Mouse (Mus musculus) liver, embryonic 14.5 days (tissue): Measurements from ENCODE around the gene Iqsec3.

ENCODE experiments used
- CTCF ChIP-seq: IDR thresholded peaks from 2 replicates; pipeline ENCODE4 v1.5.1; 2016; ENCODE audit warnings: antibody characterized with exemption, low read depth, control low read depth
- EP300 ChIP-seq: IDR thresholded peaks from 2 replicates; pipeline ENCODE4 v1.6.1; 2016; ENCODE audit warnings: antibody characterized with exemption, low read depth

GRCm38 (mm10) chr6:121343026-121343770 lies 130.3 kb downstream of the Iqsec3 start, which contains the start of gene Slc6a12:
- TF ChIP-seq CTCF = no peak
- no peak for TF ChIP-seq EP300
